Comparison of ENCODE assay signal across 12 mouse cellular contexts in genomic region chr4:89446765-89447487, GRCm38 (mm10).
A peak's percentile ranks its signal among the peaks of the same experiment; 100 is the strongest.
DNase-seq lines count a peak whose midpoint lies in the region; ATAC-seq and TF ChIP-seq lines count a peak whose summit lies in the region.
"Had no signal": no experiment of that assay in that cellular context is flagged by ENCODE, and none has a peak within 500 bp of the region (broad histone marks: within the 10 kb centered on the region; RNA-seq: fewer than 3 reads in every experiment).

No protein-coding gene starts in this region.

- H3K27me3 ChIP-seq in forebrain, embryonic 14.5 days (replicated peaks; ENCODE audit: control insufficient read depth, insufficient read depth, low read length) = no peaks in the 10 kb centered on the region
- H3K27me3 ChIP-seq in forebrain, embryonic 13.5 days = no peaks in the 10 kb centered on the region

- H3K36me3 ChIP-seq in forebrain, embryonic 14.5 days (ENCODE audit: control insufficient read depth, insufficient read depth, low read length) = no peaks in the 10 kb centered on the region
- no peaks in the 10 kb centered on the region for H3K36me3 ChIP-seq in forebrain, embryonic 13.5 days (ENCODE audit: poor library complexity, severe bottlenecking)
- H3K36me3 ChIP-seq: midbrain, embryonic 10.5 days had no signal

- 47% methylated on average over 8 of the region's 8 CpGs for WGBS in forebrain, embryonic 14.5 days
- WGBS in forebrain, embryonic 13.5 days = 51% methylated on average over 8 of the region's 8 CpGs

- DNase-seq in forebrain, embryonic 14.5 days (ENCODE audit: low spot score) = peak; percentile 54
- no peak for DNase-seq in left cerebral cortex, adult 2 months (ENCODE audit: extremely low spot score in 1 of 2, low spot score in 2 of 2)
- DNase-seq in left cerebral cortex, adult 11 months (ENCODE audit: low spot score) = no peak
- peak; percentile 53 for DNase-seq in ZHBTc4 (ENCODE audit: low read depth, low spot score)
- no peak for DNase-seq in testis, postnatal 14 days (ENCODE audit: low spot score)
- DNase-seq: kidney, adult 11 months; spleen, adult 18-20 months; thymus, adult 2 months had no signal

- H3K9me3 ChIP-seq in forebrain, embryonic 14.5 days (replicated peaks; ENCODE audit: control insufficient read depth, low read length) = no peaks in the 10 kb centered on the region
- no peaks in the 10 kb centered on the region for H3K9me3 ChIP-seq in forebrain, embryonic 13.5 days (replicated peaks)
- H3K9me3 ChIP-seq: midbrain, embryonic 10.5 days had no signal

- H3K27ac ChIP-seq in forebrain, embryonic 14.5 days (ENCODE audit: low read depth, low read length) = no peak overlapping the region
- H3K27ac ChIP-seq in forebrain, embryonic 13.5 days = no peak overlapping the region
- no peak overlapping the region for H3K27ac ChIP-seq in left cerebral cortex, adult 2 months
- H3K27ac ChIP-seq: midbrain, embryonic 10.5 days had no signal

- H3K4me3 ChIP-seq in forebrain, embryonic 14.5 days (ENCODE audit: low read depth, low read length) = no peak overlapping the region
- no peak overlapping the region for H3K4me3 ChIP-seq in forebrain, embryonic 13.5 days
- no peak overlapping the region for H3K4me3 ChIP-seq in left cerebral cortex, adult 2 months
- H3K4me3 ChIP-seq: midbrain, embryonic 10.5 days had no signal

- H3K9ac ChIP-seq in forebrain, embryonic 14.5 days (ENCODE audit: low read length) = no peak overlapping the region
- H3K9ac ChIP-seq in forebrain, embryonic 13.5 days = no peak overlapping the region

- peak; percentile 28; the same call in 1 of the 2 replicates for ATAC-seq in forebrain, embryonic 14.5 days
- ATAC-seq in forebrain, embryonic 13.5 days = no peak
- ATAC-seq in common myeloid progenitor, adult 5-6 weeks (replicated peaks; ENCODE audit: low read depth, poor library complexity, severe bottlenecking) = 0 out of 2 replicates have a peak, but pooled peaks have one; percentile 36
- no peak for ATAC-seq in erythroid progenitor cell, adult 5-6 weeks (replicated peaks; ENCODE audit: low FRiP score, poor library complexity, severe bottlenecking)

- TF ChIP-seq CTCF in left cerebral cortex, adult 2 months (IDR thresholded peaks at IDR 0.05) = peak; percentile 38

- no peak overlapping the region for H3K4me2 ChIP-seq in forebrain, embryonic 14.5 days (ENCODE audit: low read length)
- no peak overlapping the region for H3K4me2 ChIP-seq in forebrain, embryonic 13.5 days

- intact Hi-C loops in left cerebral cortex, adult 2 months (cut with DNase I) = no loop called here

- H3K4me1 ChIP-seq in forebrain, embryonic 14.5 days (ENCODE audit: control insufficient read depth, insufficient read depth, low read length) = peaks cover 3% of the 10 kb centered on the region; the same call in 1 of the 2 replicates
- H3K4me1 ChIP-seq in forebrain, embryonic 13.5 days = peaks cover 14% of the 10 kb centered on the region; the same call in 1 of the 2 replicates

Comparison
In these comparisons a context has a peak if more than half of its experiments do, and no peak if none do; other contexts are left out.
1. ATAC-seq: peak in forebrain, embryonic 14.5 days (single experiment) and common myeloid progenitor, adult 5-6 weeks (single experiment); none in forebrain, embryonic 13.5 days (single experiment) and erythroid progenitor cell, adult 5-6 weeks (single experiment).
2. DNase-seq: peak in forebrain, embryonic 14.5 days (single experiment) and ZHBTc4 (single experiment); none in left cerebral cortex, adult 2 months (0 of 2), left cerebral cortex, adult 11 months (single experiment) and testis, postnatal 14 days (single experiment).